Mouse (Mus musculus) megakaryocyte, embryonic 14.5 days (primary cell): ENCODE results near the gene Phf10.

Source experiments
- FLI1 ChIP-seq: IDR thresholded peaks from 2 replicates; pipeline ENCODE4 v1.6.1; 2012; ENCODE audit warnings: low read length, inconsistent platforms, mixed read lengths
- GATA1 ChIP-seq: IDR thresholded peaks from 3 replicates; pipeline ENCODE4 v1.6.1; 2012; ENCODE audit warnings: mixed read lengths, low read length, inconsistent platforms, borderline replicate concordance

DNA sequence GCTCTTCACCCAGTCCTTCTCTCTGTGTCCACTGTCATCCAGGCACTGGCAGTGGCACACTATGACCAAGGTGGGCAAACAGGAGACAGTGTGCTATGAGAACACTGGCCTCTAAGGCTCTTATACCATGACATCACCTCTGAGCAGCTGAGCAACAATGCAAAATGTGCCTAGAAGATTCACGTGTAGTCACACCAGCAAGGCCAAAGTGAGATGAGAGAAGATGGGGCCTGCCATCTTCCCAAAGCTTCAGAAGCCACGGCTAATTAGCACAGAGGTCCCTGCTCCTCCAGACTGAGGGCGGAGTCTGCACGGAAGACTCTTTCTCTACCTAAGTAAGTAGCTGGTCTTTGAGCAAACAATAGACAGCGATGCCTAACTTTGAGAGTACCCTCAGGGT is 32.4 kb downstream of the Phf10 start:
- TF ChIP-seq GATA1 (no peak), FLI1 (no peak)
